Mouse (Mus musculus): ENCODE data around the gene Cdca8.

- TF ChIP-seq POLR2A (IDR thresholded peaks at IDR 0.05; ENCODE audit: insufficient read depth, low read depth, low read length) (no peak), CTCF (IDR thresholded peaks at IDR 0.05; ENCODE audit: insufficient read depth, low read depth, low read length) (no peak)
Measured at GRCm38 (mm10) chr4:124988382-124988781, 49.3 kb upstream of the Cdca8 start.
